Mouse (Mus musculus) spleen, adult 2 months (tissue): ENCODE measurements around the gene Tnfrsf19. TPM values are rescaled to one million over a fixed set of nuclear protein-coding genes. Genes with fewer than 3 reads are reported as not detected.
A peak's percentile ranks its signal among the peaks of the same experiment; 100 is the strongest.

Experiments used
- DNase-seq, 2 experiments: peaks; one replicate each; pipeline versions ENCODE4 v3.0.0 to v3.0.0-alpha.2; 2012 to 2021; ENCODE audit warnings: low spot score in 2 of 2, low read depth in 1 of 2
- H3K27ac ChIP-seq: fragments of 200-500 bp; 2 replicates; pipeline ENCODE4 v1.5.1; 2012; ENCODE audit warnings: low read length, inconsistent platforms; ENCODE audit not compliant: insufficient read depth
- H3K27me3 ChIP-seq: fragments of 200-500 bp; 2 replicates; pipeline ENCODE4 v1.6.1; 2012; ENCODE audit warnings: mild to moderate bottlenecking, moderate library complexity, low read length, inconsistent platforms; ENCODE audit not compliant: control insufficient read depth, insufficient read depth
- H3K36me3 ChIP-seq: fragments of 200-500 bp; 2 replicates; pipeline ENCODE4 v1.6.1; 2012; ENCODE audit warnings: mild to moderate bottlenecking, low read length, inconsistent platforms; ENCODE audit not compliant: control insufficient read depth, insufficient read depth
- H3K4me1 ChIP-seq: fragments of 200-500 bp; 2 replicates; pipeline ENCODE4 v1.6.1; 2011; ENCODE audit warnings: inconsistent platforms; ENCODE audit not compliant: control insufficient read depth, insufficient read depth, insufficient read length
- H3K4me3 ChIP-seq: fragments of 200-500 bp; 2 replicates; pipeline ENCODE4 v1.5.1; 2011; ENCODE audit warnings: mild to moderate bottlenecking, inconsistent platforms; ENCODE audit not compliant: insufficient read depth, insufficient read length; ENCODE audit errors: extremely low read depth
- CTCF ChIP-seq: fragments of 200-500 bp; IDR thresholded peaks from 2 replicates; pipeline ENCODE4 v1.5.1; 2011; ENCODE audit warnings: mild to moderate bottlenecking, inconsistent platforms; ENCODE audit not compliant: insufficient read depth, insufficient read length, insufficient replicate concordance; ENCODE audit errors: extremely low read depth
- POLR2A ChIP-seq: fragments of 200-500 bp; IDR thresholded peaks from 2 replicates; pipeline ENCODE4 v1.6.1; 2011; ENCODE audit warnings: low read depth, low read length, inconsistent platforms
- WGBS: fragments of 180-500 bp; shearing (Covaris S2); methylation state at CpG from one replicate; pipeline ENCODE4 v1.1.7; 2018; 5-methylcytosine and 5-hydroxymethylcytosine counted together
- polyA plus RNA-seq: library from polyadenylated mRNA; depleted of rRNA; stranded (reverse); fragments of >200 nt; gene quantifications from 2 replicates; pipeline ENCODE4 v1.2.3, GENCODE M21; 2012

Gene Tnfrsf19
- polyA plus RNA-seq, 1 experiment: 1.2 TPM

DNA sequence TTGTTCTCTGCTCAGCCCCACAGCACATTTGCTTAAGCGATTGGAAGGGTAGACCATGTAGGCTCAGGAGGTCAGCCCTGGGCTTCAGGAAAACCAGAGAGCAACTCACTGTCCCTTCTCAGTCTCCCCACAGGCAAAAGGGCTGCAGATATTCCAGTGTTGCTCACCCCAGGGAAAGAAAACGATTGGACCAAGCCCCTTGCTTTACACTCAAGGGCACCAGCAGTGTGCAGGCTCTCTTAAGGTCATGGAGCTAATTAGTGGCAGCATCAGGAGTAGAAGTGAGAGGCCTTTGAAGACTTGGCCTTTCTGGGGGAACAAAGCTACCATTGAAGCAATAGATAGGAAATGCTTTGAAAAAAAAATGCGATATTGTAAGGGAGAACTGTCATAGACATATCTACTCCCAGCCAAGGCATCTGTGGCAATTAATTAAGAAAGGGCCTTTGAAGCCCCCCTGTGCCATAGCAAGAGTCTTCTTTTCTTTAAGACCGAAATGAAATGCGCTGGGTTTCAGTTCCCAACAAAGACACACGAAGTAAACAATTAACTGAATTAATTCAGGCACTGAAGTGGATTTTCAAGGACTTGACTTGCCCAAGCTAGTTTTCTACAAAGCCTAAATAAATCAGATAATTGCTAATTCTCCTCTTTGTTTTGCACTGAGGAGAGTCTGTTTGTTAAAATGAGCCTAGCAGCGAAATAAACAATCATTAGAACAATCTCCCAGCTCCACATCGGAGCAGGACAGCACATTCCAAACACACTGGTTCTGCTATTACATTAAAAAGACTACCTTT, 2.6 kb downstream of the Tnfrsf19 start:
- WGBS: 61% methylated on average over 8 of the region's 8 CpGs
- DNase-seq: no peak
- Histone ChIP-seq H3K4me3 (no peak overlapping the region), H3K27me3 (no peaks in the 10 kb centered on the region), H3K27ac (no peak overlapping the region), H3K36me3 (no peaks in the 10 kb centered on the region), H3K4me1 (no peaks in the 10 kb centered on the region)
- TF ChIP-seq POLR2A (no peak), CTCF (no peak)

- TF ChIP-seq POLR2A: no peak
- TF ChIP-seq CTCF: no peak
- no peak for DNase-seq
- Histone ChIP-seq H3K4me3 (no peak overlapping the region), H3K4me1 (0 out of 2 replicates have a peak, but pooled peaks cover 3% of the 10 kb centered on the region), H3K36me3 (no peaks in the 10 kb centered on the region), H3K27me3 (peaks cover 2% of the 10 kb centered on the region; the same call in 1 of the 2 replicates), H3K27ac (no peak overlapping the region)
- 75% methylated on average over 3 of the region's 3 CpGs for WGBS
Observed at GRCm38 (mm10) chr14:61042291-61042690, 4.0 kb downstream of the Tnfrsf19 start.

DNA sequence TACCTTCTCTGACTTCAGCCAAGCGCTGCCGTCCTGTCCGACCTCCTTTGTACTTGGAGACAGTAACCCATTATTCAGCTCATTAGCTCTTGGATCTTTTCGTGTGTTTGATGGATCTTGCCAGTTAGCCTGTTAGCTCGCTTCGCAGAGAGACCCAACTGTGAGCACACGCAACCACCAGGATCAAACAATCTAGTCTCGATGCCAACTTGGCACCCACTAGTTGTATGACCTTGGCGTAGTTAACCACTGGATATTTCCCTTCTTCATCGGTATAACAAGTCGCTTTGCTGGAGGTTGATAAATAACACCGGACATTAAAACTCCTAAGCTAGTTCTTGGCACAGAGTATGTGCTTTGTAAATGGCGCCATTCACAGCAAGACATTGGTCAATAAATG, 6.1 kb downstream of the Tnfrsf19 start:
- no peak for DNase-seq
- Histone ChIP-seq H3K36me3 (no peaks in the 10 kb centered on the region), H3K4me3 (no peak overlapping the region), H3K27me3 (peaks cover 2% of the 10 kb centered on the region; the same call in 1 of the 2 replicates), H3K27ac (no peak overlapping the region), H3K4me1 (0 out of 2 replicates have a peak, but pooled peaks cover 3% of the 10 kb centered on the region)
- 93% methylated on average over 13 of the region's 13 CpGs for WGBS
- TF ChIP-seq CTCF: no peak
- no peak for TF ChIP-seq POLR2A

DNA sequence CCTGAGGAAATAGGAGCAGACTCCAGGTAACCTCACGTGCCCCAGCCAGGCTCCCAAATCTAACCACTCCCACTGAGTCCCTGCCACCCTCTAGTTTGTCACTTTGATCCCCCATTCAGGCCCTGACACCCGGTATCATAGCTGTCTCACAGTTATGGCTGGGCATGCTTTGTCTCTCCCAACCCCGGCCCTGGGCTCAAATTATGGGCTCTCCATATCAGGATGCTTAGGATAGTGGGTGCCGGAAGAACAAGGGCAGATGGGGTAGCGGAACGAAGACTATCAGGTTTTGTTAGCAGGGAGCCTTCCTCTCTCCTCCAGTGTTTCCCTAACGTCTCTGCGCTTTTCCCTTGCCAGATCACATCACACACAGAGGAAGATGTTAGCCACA, 8.2 kb downstream of the Tnfrsf19 start:
- DNase-seq: no peak
- Histone ChIP-seq H3K27ac (no peak overlapping the region), H3K27me3 (peaks cover 2% of the 10 kb centered on the region; the same call in 1 of the 2 replicates), H3K4me3 (no peak overlapping the region), H3K4me1 (0 out of 2 replicates have a peak, but pooled peaks cover 3% of the 10 kb centered on the region), H3K36me3 (no peaks in the 10 kb centered on the region)
- WGBS: 61% methylated on average over 8 of the region's 8 CpGs
- TF ChIP-seq POLR2A: no peak
- no peak for TF ChIP-seq CTCF

- DNase-seq: peak in 1 of 2 experiments; percentile 24
- Histone ChIP-seq H3K36me3 (no peaks in the 10 kb centered on the region), H3K4me3 (peak overlapping the region; percentile 55; the same call in 1 of the 2 replicates), H3K27ac (no peak overlapping the region), H3K27me3 (peaks cover 2% of the 10 kb centered on the region; the same call in 1 of the 2 replicates), H3K4me1 (0 out of 2 replicates have a peak, but pooled peaks cover 3% of the 10 kb centered on the region)
- TF ChIP-seq POLR2A (no peak), CTCF (no peak)
- 2% methylated on average over 40 of the region's 40 CpGs for WGBS
Observed at GRCm38 (mm10) chr14:61037321-61038081, 8.8 kb downstream of the Tnfrsf19 start.

GRCm38 (mm10) chr14:61030366-61030765, 15.9 kb downstream of the Tnfrsf19 start:
- 92% methylated on average over 6 of the region's 6 CpGs for WGBS
- H3K4me1 ChIP-seq: no peaks in the 10 kb centered on the region
- TF ChIP-seq CTCF (no peak), POLR2A (no peak)
- no peak overlapping the region for H3K27ac ChIP-seq
- no peak for DNase-seq
- H3K27me3 ChIP-seq: no peaks in the 10 kb centered on the region
- no peak overlapping the region for H3K4me3 ChIP-seq
- no peaks in the 10 kb centered on the region for H3K36me3 ChIP-seq
